In genomic region chr6:40411085-40411484, GRCm38 (mm10) we compare ENCODE assay signal across 32 mouse cellular contexts. TPM values are rescaled to one million over a fixed set of nuclear protein-coding genes. Genes with fewer than 3 reads are reported as not detected.
A peak's percentile ranks its signal among the peaks of the same experiment; 100 is the strongest.
DNase-seq lines count a peak whose midpoint lies in the region; ATAC-seq and TF ChIP-seq lines count a peak whose summit lies in the region.
"Had no signal": no experiment of that assay in that cellular context is flagged by ENCODE, and none has a peak within 500 bp of the region (broad histone marks: within the 10 kb centered on the region; RNA-seq: fewer than 3 reads in every experiment).

No protein-coding gene starts in this region.

- TF ChIP-seq CTCF in G1E (IDR thresholded peaks at IDR 0.05; ENCODE audit: low read depth, low read length) = no peak

- H3K27me3 ChIP-seq in midbrain, embryonic 13.5 days = no peaks in the 10 kb centered on the region
- no peaks in the 10 kb centered on the region for H3K27me3 ChIP-seq in midbrain, embryonic 14.5 days (ENCODE audit: control insufficient read depth, insufficient read depth, low read length)
- peaks cover 6% of the 10 kb centered on the region for H3K27me3 ChIP-seq in G1E (ENCODE audit: insufficient read depth, low read length)
- no peaks in the 10 kb centered on the region for H3K27me3 ChIP-seq in forebrain, embryonic 11.5 days (ENCODE audit: control insufficient read depth, insufficient read depth, low read length)
- H3K27me3 ChIP-seq: heart, embryonic 13.5 days; hindbrain, embryonic 12.5 days; hindbrain, embryonic 15.5 days had no signal

- H3K36me3 ChIP-seq in midbrain, embryonic 13.5 days = peaks cover 48% of the 10 kb centered on the region
- peaks cover 29% of the 10 kb centered on the region for H3K36me3 ChIP-seq in midbrain, embryonic 14.5 days (ENCODE audit: control insufficient read depth, insufficient read depth, low read length)
- peaks cover 16% of the 10 kb centered on the region for H3K36me3 ChIP-seq in G1E (replicated peaks)
- no peaks in the 10 kb centered on the region; the same call in 1 of the 2 replicates for H3K36me3 ChIP-seq in forebrain, embryonic 11.5 days (ENCODE audit: control insufficient read depth, insufficient read depth, low read length)

- no peak overlapping the region for H3K9ac ChIP-seq in midbrain, embryonic 13.5 days (replicated peaks)
- H3K9ac ChIP-seq in midbrain, embryonic 14.5 days (replicated peaks; ENCODE audit: low read length) = no peak overlapping the region
- H3K9ac ChIP-seq in forebrain, embryonic 11.5 days (ENCODE audit: low read length) = no peak overlapping the region
- H3K9ac ChIP-seq: forebrain, postnatal 0 days; heart, embryonic 13.5 days; hindbrain, embryonic 12.5 days; hindbrain, embryonic 15.5 days had no signal

- H3K9me3 ChIP-seq in midbrain, embryonic 13.5 days = no peaks in the 10 kb centered on the region
- no peaks in the 10 kb centered on the region for H3K9me3 ChIP-seq in midbrain, embryonic 14.5 days (ENCODE audit: control insufficient read depth, low read length)
- H3K9me3 ChIP-seq in G1E (replicated peaks) = no peaks in the 10 kb centered on the region
- H3K9me3 ChIP-seq in forebrain, embryonic 11.5 days (ENCODE audit: control insufficient read depth, low read length) = no peaks in the 10 kb centered on the region
- H3K9me3 ChIP-seq: forebrain, embryonic 10.5 days; heart, embryonic 10.5 days; heart, embryonic 13.5 days; hindbrain, embryonic 12.5 days; hindbrain, embryonic 15.5 days had no signal

- no peak overlapping the region for H3K4me2 ChIP-seq in midbrain, embryonic 13.5 days (replicated peaks)
- no peak overlapping the region for H3K4me2 ChIP-seq in midbrain, embryonic 14.5 days (ENCODE audit: low read length)
- no peak overlapping the region for H3K4me2 ChIP-seq in forebrain, embryonic 11.5 days (ENCODE audit: low read depth, low read length, severe bottlenecking)
- H3K4me2 ChIP-seq: heart, embryonic 13.5 days; hindbrain, embryonic 12.5 days; hindbrain, embryonic 15.5 days had no signal

- WGBS in midbrain, embryonic 13.5 days = 91% methylated on average over 3 of the region's 3 CpGs
- WGBS in midbrain, embryonic 14.5 days = 96% methylated on average over 3 of the region's 3 CpGs
- WGBS in forebrain, embryonic 11.5 days = 92% methylated on average over 3 of the region's 3 CpGs

- no peaks in the 10 kb centered on the region for H3K4me1 ChIP-seq in midbrain, embryonic 13.5 days (replicated peaks)
- H3K4me1 ChIP-seq in midbrain, embryonic 14.5 days (ENCODE audit: control insufficient read depth, insufficient read depth, low read length) = no peaks in the 10 kb centered on the region
- H3K4me1 ChIP-seq in G1E (ENCODE audit: insufficient read depth, low read depth, low read length) = peaks cover 13% of the 10 kb centered on the region
- H3K4me1 ChIP-seq in forebrain, embryonic 11.5 days (replicated peaks; ENCODE audit: control insufficient read depth, insufficient read depth, low read length) = no peaks in the 10 kb centered on the region
- H3K4me1 ChIP-seq: forebrain, embryonic 10.5 days; heart, embryonic 10.5 days; heart, embryonic 13.5 days; hindbrain, embryonic 12.5 days; hindbrain, embryonic 15.5 days had no signal

- ATAC-seq in midbrain, embryonic 13.5 days = 0 out of 2 replicates have a peak, but pooled peaks have one; percentile 37
- no peak for ATAC-seq in midbrain, embryonic 14.5 days (ENCODE audit: low FRiP score, low TSS enrichment)
- peak; percentile 49; the same call in 1 of the 2 replicates for ATAC-seq in G1E (ENCODE audit: extremely low read depth, insufficient number of reproducible peaks, low FRiP score, poor library complexity, severe bottlenecking)
- ATAC-seq in megakaryocyte progenitor cell, adult 5-6 weeks (replicated peaks; ENCODE audit: poor library complexity) = 0 out of 2 replicates have a peak, but pooled peaks have one; percentile 11
- no peak for ATAC-seq in forebrain, embryonic 11.5 days (replicated peaks; ENCODE audit: low FRiP score)
- ATAC-seq: activated CD4-positive, CD25-positive, alpha-beta regulatory T cell, adult 4 months; forebrain, embryonic 14.5 days; forebrain, postnatal 0 days; intestine, postnatal 0 days had no signal

- no peak for DNase-seq in midbrain, embryonic 14.5 days
- DNase-seq in G1E (ENCODE audit: low spot score) = no peak
- DNase-seq in MEL-GATA-1-ER (ENCODE audit: extremely low read depth, low read depth) = peak; percentile 27
- no peak for DNase-seq in forebrain, embryonic 11.5 days (ENCODE audit: low spot score)
- DNase-seq in spleen, postnatal 14 days (ENCODE audit: low spot score in 2 of 2) = no peak
- DNase-seq: adrenal gland, adult 8-10 months; adrenal gland, postnatal 25 days; cerebellum, adult 18-20 months; cerebellum, adult 9-11 months; cerebellum, postnatal 25 days; forebrain, postnatal 0 days; gastrocnemius, adult 2 months; gastrocnemius, postnatal 14 days; heart, adult 2 months had no signal

- H3K4me3 ChIP-seq in midbrain, embryonic 13.5 days (replicated peaks) = no peak overlapping the region
- no peak overlapping the region for H3K4me3 ChIP-seq in midbrain, embryonic 14.5 days (replicated peaks; ENCODE audit: low read depth, low read length)
- H3K4me3 ChIP-seq in G1E (ENCODE audit: low read depth, low read length) = no peak overlapping the region
- no peak overlapping the region for H3K4me3 ChIP-seq in forebrain, embryonic 11.5 days (ENCODE audit: low read depth, low read length)
- H3K4me3 ChIP-seq: forebrain, embryonic 10.5 days; gastrocnemius, adult 2 months; heart, adult 2 months; heart, embryonic 10.5 days; heart, embryonic 13.5 days; hindbrain, embryonic 12.5 days; hindbrain, embryonic 15.5 days had no signal

- H3K27ac ChIP-seq in midbrain, embryonic 13.5 days = no peak overlapping the region
- no peak overlapping the region for H3K27ac ChIP-seq in midbrain, embryonic 14.5 days (replicated peaks; ENCODE audit: low read depth, low read length)
- H3K27ac ChIP-seq in forebrain, embryonic 11.5 days (ENCODE audit: low read depth, low read length) = no peak overlapping the region
- H3K27ac ChIP-seq: forebrain, embryonic 10.5 days; gastrocnemius, adult 2 months; heart, adult 2 months; heart, embryonic 10.5 days; heart, embryonic 13.5 days; hindbrain, embryonic 12.5 days; hindbrain, embryonic 15.5 days had no signal

RNA-seq across cellular contexts. Expression of gene E330009J07Rik, which starts 24.9 kb away (rescaled TPM):
- polyA plus RNA-seq in midbrain, embryonic 13.5 days (2015; fragmentation: Nextera tagmentation; extraction: Ambion mirVana) = 14.2 and 14.3 TPM in 2 replicates
- polyA plus RNA-seq in midbrain, embryonic 14.5 days (2014; fragmentation: Nextera tagmentation; extraction: Ambion mirVana) = 13.7 and 14.7 TPM in 2 replicates
- 0.19 and 3.4 TPM in 2 replicates for total RNA-seq in G1E (2014; fragmentation: Nextera tagmentation)
- total RNA-seq in G1E (2017) = 1.6 and 2.0 TPM in 2 replicates
- 0.28 and 0.37 TPM in 2 replicates for polyA plus RNA-seq in G1E (2012)
- 7.0 and 9.2 TPM in 2 replicates for total RNA-seq in megakaryocyte progenitor cell, adult 5-6 weeks (2015)
- 12.3 and 12.5 TPM in 2 replicates for total RNA-seq in megakaryocyte progenitor cell, adult 5-6 weeks (2017)
- 19.9 and 21.9 TPM in 2 replicates for polyA plus RNA-seq in forebrain, embryonic 11.5 days (2014; fragmentation: Nextera tagmentation; extraction: Ambion mirVana)

RNA-seq across cellular contexts. Expression of gene Wee2, which starts 27.8 kb away (rescaled TPM):
- polyA plus RNA-seq in midbrain, embryonic 13.5 days (2015; fragmentation: Nextera tagmentation; extraction: Ambion mirVana) = 0.13 and 0.15 TPM in 2 replicates
- 0.09 and 0.14 TPM in 2 replicates for polyA plus RNA-seq in midbrain, embryonic 14.5 days (2014; fragmentation: Nextera tagmentation; extraction: Ambion mirVana)
- not detected in 2 replicates for total RNA-seq in G1E (2014; fragmentation: Nextera tagmentation)
- total RNA-seq in G1E (2017) = 0.16 TPM in 1 of 2 replicates, not detected in the other
- polyA plus RNA-seq in G1E (2012) = not detected in 2 replicates
- not detected in 2 replicates for total RNA-seq in megakaryocyte progenitor cell, adult 5-6 weeks (2015)
- total RNA-seq in megakaryocyte progenitor cell, adult 5-6 weeks (2017) = not detected in 2 replicates
- polyA plus RNA-seq in forebrain, embryonic 11.5 days (2014; fragmentation: Nextera tagmentation; extraction: Ambion mirVana) = 0.12 and 0.15 TPM in 2 replicates
- total RNA-seq: adrenal gland, adult 8-10 months; adrenal gland, postnatal 25 days; ES-E14; forebrain, postnatal 0 days; gastrocnemius, adult 2 months; gastrocnemius, postnatal 14 days; gastrocnemius, postnatal 4 days; heart, adult 2 months; heart, postnatal 25 days; hematopoietic stem cell, adult 5-6 weeks had no signal
- polyA plus RNA-seq: C2C12; embryonic facial prominence, embryonic 11.5 days; heart, adult 2 months; heart, embryonic 13.5 days; heart, embryonic 16.5 days; hindbrain, embryonic 12.5 days; intestine, embryonic 14.5 days; intestine, postnatal 0 days had no signal

Comparison
In these comparisons a context has a peak if more than half of its experiments do, and no peak if none do; other contexts are left out.
1. ATAC-seq: peak in midbrain, embryonic 13.5 days (single experiment), G1E (single experiment) and megakaryocyte progenitor cell, adult 5-6 weeks (single experiment); none in midbrain, embryonic 14.5 days (single experiment) and forebrain, embryonic 11.5 days (single experiment).
2. RNA of gene E330009J07Rik, which starts 24.9 kb away (polyA plus RNA-seq): 19.9 to 21.9 TPM in forebrain, embryonic 11.5 days, 13.7 to 14.7 TPM in midbrain, embryonic 14.5 days and 14.2 to 14.3 TPM in midbrain, embryonic 13.5 days; 0.28 to 0.37 TPM in G1E; every median in the first group is over 10 times any median in the second.